Mouse (Mus musculus) neural tube, embryonic 13.5 days (tissue): ENCODE data around the gene Tuba3a. TPM values are rescaled to one million over a fixed set of nuclear protein-coding genes. Genes with fewer than 3 reads are reported as not detected.
A peak's percentile ranks its signal among the peaks of the same experiment; 100 is the strongest.

Source experiments
- ATAC-seq: fragments of 200-750 bp; cut with Nextera tagmentation; 2 replicates; pipeline ENCODE4 v1.8.0; 2017; ENCODE audit warnings: low read depth, mild to moderate bottlenecking, moderate TSS enrichment, moderate library complexity
- H3K27ac ChIP-seq: fragments of 300-500 bp; sonication (generic); replicated peaks from 2 replicates; pipeline ENCODE4 v1.5.1; 2015; ENCODE audit warnings: moderate library complexity, mild to moderate bottlenecking, inconsistent platforms
- H3K27me3 ChIP-seq: fragments of 300-500 bp; sonication (generic); 2 replicates; pipeline ENCODE4 v1.6.1; 2015; ENCODE audit warnings: mild to moderate bottlenecking, inconsistent platforms
- H3K36me3 ChIP-seq: fragments of 300-500 bp; sonication (generic); 2 replicates; pipeline ENCODE4 v1.6.1; 2015; ENCODE audit warnings: mild to moderate bottlenecking, inconsistent platforms
- H3K4me1 ChIP-seq: fragments of 300-500 bp; sonication (generic); replicated peaks from 2 replicates; pipeline ENCODE4 v1.6.1; 2015; ENCODE audit warnings: inconsistent platforms
- H3K4me2 ChIP-seq: fragments of 300-500 bp; sonication (generic); 2 replicates; pipeline ENCODE4 v1.6.1; 2015; ENCODE audit warnings: inconsistent platforms, mild to moderate bottlenecking, moderate library complexity
- H3K4me3 ChIP-seq: fragments of 300-500 bp; sonication (generic); 2 replicates; pipeline ENCODE4 v1.5.1; 2015; ENCODE audit warnings: mild to moderate bottlenecking, inconsistent platforms
- H3K9ac ChIP-seq: fragments of 300-500 bp; sonication (generic); 2 replicates; pipeline ENCODE4 v1.6.1; 2015; ENCODE audit warnings: moderate library complexity, mild to moderate bottlenecking, inconsistent platforms
- H3K9me3 ChIP-seq: fragments of 300-500 bp; sonication (generic); 2 replicates; pipeline ENCODE4 v1.6.1; 2016; ENCODE audit warnings: inconsistent platforms
- WGBS: fragments of 180-500 bp; shearing (Covaris S2); methylation state at CpG from one replicate; pipeline ENCODE4 v1.1.7; 2015; 5-methylcytosine and 5-hydroxymethylcytosine counted together
- polyA plus RNA-seq: library from polyadenylated mRNA; unstranded; fragments of >200 nt; fragmentation: Nextera tagmentation; extraction: Ambion mirVana; gene quantifications from 2 replicates; pipeline ENCODE4 v1.2.1, GENCODE M21; 2015

Tuba3a gene
- polyA plus RNA-seq = not detected in 2 replicates

GRCm38 (mm10) chr6:125285890-125286289 is at the start of gene Tuba3a:
TSS of gene Tuba3a (minus strand) at chr6:125286042.
- Histone ChIP-seq H3K36me3 (no peaks in the 10 kb centered on the region), H3K4me1 (no peaks in the 10 kb centered on the region), H3K4me2 (no peak within 1 kb of the TSS), H3K27ac (no peak within 1 kb of the TSS), H3K9me3 (no peaks in the 10 kb centered on the region), H3K9ac (no peak within 1 kb of the TSS), H3K4me3 (no peak within 1 kb of the TSS), H3K27me3 (no peaks in the 10 kb centered on the region)
- no peak for ATAC-seq
- 95% methylated on average over 22 of the region's 22 CpGs for WGBS

- Histone ChIP-seq H3K4me1 (peaks cover 5% of the 10 kb centered on the region; the same call in 1 of the 2 replicates), H3K9ac (no peak overlapping the region), H3K36me3 (no peaks in the 10 kb centered on the region), H3K9me3 (no peaks in the 10 kb centered on the region), H3K27ac (no peak overlapping the region), H3K4me3 (no peak overlapping the region), H3K4me2 (no peak overlapping the region), H3K27me3 (no peaks in the 10 kb centered on the region)
- no peak for ATAC-seq
- WGBS = 39% methylated on average over 2 of the region's 2 CpGs
Observed at GRCm38 (mm10) chr6:125334356-125334755, 48.5 kb upstream of the Tuba3a start.

GRCm38 (mm10) chr6:125333112-125333899 is 47.5 kb upstream of the Tuba3a start:
- no peaks in the 10 kb centered on the region for H3K9me3 ChIP-seq
- no peaks in the 10 kb centered on the region for H3K27me3 ChIP-seq
- no peak for ATAC-seq
- no peak overlapping the region for H3K4me3 ChIP-seq
- H3K4me2 ChIP-seq = no peak overlapping the region
- no peaks in the 10 kb centered on the region for H3K36me3 ChIP-seq
- 79% methylated on average over 14 of the region's 14 CpGs for WGBS
- H3K9ac ChIP-seq = no peak overlapping the region
- no peak overlapping the region for H3K27ac ChIP-seq
- peaks cover 5% of the 10 kb centered on the region; the same call in 1 of the 2 replicates for H3K4me1 ChIP-seq

GRCm38 (mm10) chr6:125330626-125331326 is 44.9 kb upstream of the Tuba3a start:
- Histone ChIP-seq H3K9ac (peak overlapping the region; percentile 68), H3K27ac (no peak overlapping the region), H3K27me3 (no peaks in the 10 kb centered on the region), H3K4me3 (peak overlapping the region; percentile 47), H3K36me3 (no peaks in the 10 kb centered on the region), H3K9me3 (no peaks in the 10 kb centered on the region), H3K4me1 (peaks cover 5% of the 10 kb centered on the region; the same call in 1 of the 2 replicates), H3K4me2 (peak overlapping the region; percentile 75)
- WGBS = under 1% methylated on average over 39 of the region's 39 CpGs
- ATAC-seq = peak; percentile 90

- Histone ChIP-seq H3K4me3 (no peak overlapping the region), H3K4me2 (no peak overlapping the region), H3K36me3 (no peaks in the 10 kb centered on the region), H3K9me3 (no peaks in the 10 kb centered on the region), H3K4me1 (peaks cover 5% of the 10 kb centered on the region; the same call in 1 of the 2 replicates), H3K27me3 (peaks cover 7% of the 10 kb centered on the region), H3K9ac (no peak overlapping the region), H3K27ac (no peak overlapping the region)
- 81% methylated on average over 5 of the region's 5 CpGs for WGBS
- no peak for ATAC-seq
Observed at GRCm38 (mm10) chr6:125328243-125328642, 42.4 kb upstream of the Tuba3a start.

GRCm38 (mm10) chr6:125325337-125325736 is 39.5 kb upstream of the Tuba3a start:
- H3K9me3 ChIP-seq = no peaks in the 10 kb centered on the region
- H3K4me2 ChIP-seq = no peak overlapping the region
- no peak for ATAC-seq
- no peak overlapping the region for H3K27ac ChIP-seq
- peaks cover 36% of the 10 kb centered on the region for H3K27me3 ChIP-seq
- H3K36me3 ChIP-seq = no peaks in the 10 kb centered on the region
- H3K4me3 ChIP-seq = no peak overlapping the region
- H3K4me1 ChIP-seq = peaks cover 2% of the 10 kb centered on the region
- H3K9ac ChIP-seq = no peak overlapping the region
- 72% methylated on average over 6 of the region's 6 CpGs for WGBS

- H3K27ac ChIP-seq = no peak overlapping the region
- 68% methylated on average over 6 of the region's 6 CpGs for WGBS
- no peaks in the 10 kb centered on the region for H3K9me3 ChIP-seq
- no peak overlapping the region for H3K4me3 ChIP-seq
- no peaks in the 10 kb centered on the region for H3K36me3 ChIP-seq
- H3K4me2 ChIP-seq = no peak overlapping the region
- H3K4me1 ChIP-seq = no peaks in the 10 kb centered on the region; the same call in 1 of the 2 replicates
- H3K9ac ChIP-seq = no peak overlapping the region
- no peak for ATAC-seq
- peaks cover 50% of the 10 kb centered on the region for H3K27me3 ChIP-seq
Observed at GRCm38 (mm10) chr6:125323547-125323946, 37.7 kb upstream of the Tuba3a start.

- WGBS = 60% methylated on average over 13 of the region's 13 CpGs
- H3K9ac ChIP-seq = no peak overlapping the region
- H3K27me3 ChIP-seq = peaks cover 50% of the 10 kb centered on the region
- no peaks in the 10 kb centered on the region for H3K9me3 ChIP-seq
- H3K4me1 ChIP-seq = no peaks in the 10 kb centered on the region; the same call in 1 of the 2 replicates
- H3K4me2 ChIP-seq = no peak overlapping the region
- H3K36me3 ChIP-seq = no peaks in the 10 kb centered on the region
- ATAC-seq = no peak
- H3K27ac ChIP-seq = no peak overlapping the region
- no peak overlapping the region for H3K4me3 ChIP-seq
Observed at GRCm38 (mm10) chr6:125322794-125323193, 37.0 kb upstream of the Tuba3a start.

- Histone ChIP-seq H3K4me2 (no peak overlapping the region), H3K4me3 (no peak overlapping the region), H3K27me3 (peaks cover 50% of the 10 kb centered on the region), H3K9ac (no peak overlapping the region), H3K27ac (no peak overlapping the region), H3K36me3 (no peaks in the 10 kb centered on the region), H3K4me1 (no peaks in the 10 kb centered on the region; the same call in 1 of the 2 replicates), H3K9me3 (no peaks in the 10 kb centered on the region)
- 7% methylated on average over 26 of the region's 26 CpGs for WGBS
- no peak for ATAC-seq
Observed at GRCm38 (mm10) chr6:125321114-125321855, 35.4 kb upstream of the Tuba3a start.

- H3K27me3 ChIP-seq = peaks cover 53% of the 10 kb centered on the region
- H3K9ac ChIP-seq = no peak within 1 kb of the TSS
- H3K4me3 ChIP-seq = no peak within 1 kb of the TSS
- H3K4me1 ChIP-seq = no peaks in the 10 kb centered on the region; the same call in 1 of the 2 replicates
- no peak for ATAC-seq
- WGBS = 89% methylated on average over 1 of the region's 1 CpGs
- H3K9me3 ChIP-seq = no peaks in the 10 kb centered on the region
- H3K36me3 ChIP-seq = no peaks in the 10 kb centered on the region
- no peak within 1 kb of the TSS for H3K4me2 ChIP-seq
- no peak within 1 kb of the TSS for H3K27ac ChIP-seq
Observed at GRCm38 (mm10) chr6:125320323-125320722, 34.5 kb upstream of the Tuba3a start, which contains the start of gene Scnn1a. TSS of gene Scnn1a (plus strand) at chr6:125320659.

- H3K36me3 ChIP-seq = no peaks in the 10 kb centered on the region
- H3K4me2 ChIP-seq = no peak overlapping the region
- H3K27me3 ChIP-seq = peaks cover 53% of the 10 kb centered on the region
- H3K4me3 ChIP-seq = no peak overlapping the region
- H3K9ac ChIP-seq = no peak overlapping the region
- no peaks in the 10 kb centered on the region for H3K9me3 ChIP-seq
- H3K27ac ChIP-seq = no peak overlapping the region
- ATAC-seq = no peak
- H3K4me1 ChIP-seq = no peaks in the 10 kb centered on the region; the same call in 1 of the 2 replicates
Observed at GRCm38 (mm10) chr6:125319919-125320296, 34.1 kb upstream of the Tuba3a start.
